Mouse (Mus musculus) liver, embryonic 14.5 days (tissue): Measurements from ENCODE around the gene Macrod1. TPM values are rescaled to one million over a fixed set of nuclear protein-coding genes. Genes with fewer than 3 reads are reported as not detected.

Experiments
- ATAC-seq: fragments of 200-750 bp; cut with Nextera tagmentation; 2 replicates; pipeline ENCODE4 v1.8.0; 2017; ENCODE audit warnings: moderate number of reproducible peaks, mild to moderate bottlenecking, moderate library complexity; ENCODE audit not compliant: insufficient read depth
- DNase-seq, 3 experiments: peaks; one replicate each; pipeline ENCODE4 v3.0.0-alpha.2; 2012 to 2013; ENCODE audit warnings: low read depth in 3 of 3, low spot score in 3 of 3
- H3K27ac ChIP-seq: fragments of 300-500 bp; sonication (generic); 2 replicates; pipeline ENCODE4 v1.5.1; 2014; ENCODE audit warnings: moderate library complexity, mild to moderate bottlenecking, control low read depth, inconsistent platforms
- H3K27me3 ChIP-seq: fragments of 300-500 bp; sonication (generic); 2 replicates; pipeline ENCODE4 v1.6.1; 2014; ENCODE audit warnings: mild to moderate bottlenecking, low read length, moderate library complexity; ENCODE audit not compliant: control insufficient read depth, insufficient read depth
- H3K36me3 ChIP-seq: fragments of 300-500 bp; sonication (generic); replicated peaks from 2 replicates; pipeline ENCODE4 v1.6.1; 2014; ENCODE audit warnings: low read depth; ENCODE audit not compliant: control insufficient read depth, insufficient read depth
- H3K4me1 ChIP-seq, 2 experiments: fragments of 200-500 bp in 1 of 2; fragments of 300-500 bp in 1 of 2; sonication (generic) in 1 of 2; replicated peaks; 2 replicates each; pipeline ENCODE4 v1.6.1; 2012 to 2014; ENCODE audit warnings: antibody characterized with exemption in 1 of 2, inconsistent platforms in 1 of 2, low read length in 1 of 2; ENCODE audit not compliant: control insufficient read depth in 2 of 2, insufficient read depth in 2 of 2
- H3K4me2 ChIP-seq: fragments of 300-500 bp; sonication (generic); 2 replicates; pipeline ENCODE4 v1.6.1; 2014; ENCODE audit warnings: low read depth, mild to moderate bottlenecking, control low read depth, moderate library complexity
- H3K4me3 ChIP-seq, 2 experiments: fragments of 200-500 bp in 1 of 2; fragments of 300-500 bp in 1 of 2; sonication (generic) in 1 of 2; 2 replicates each; pipeline ENCODE4 v1.5.1; 2012 to 2014; ENCODE audit warnings: low read depth in 2 of 2, low read length in 2 of 2, mild to moderate bottlenecking in 2 of 2, control low read depth in 1 of 2, inconsistent platforms in 1 of 2, moderate library complexity in 1 of 2; ENCODE audit not compliant: insufficient read depth in 1 of 2
- H3K9ac ChIP-seq: fragments of 300-500 bp; sonication (generic); replicated peaks from 2 replicates; pipeline ENCODE4 v1.6.1; 2014; ENCODE audit warnings: mild to moderate bottlenecking, control low read depth, moderate library complexity
- H3K9me3 ChIP-seq: fragments of 300-500 bp; sonication (generic); 2 replicates; pipeline ENCODE4 v1.6.1; 2016; ENCODE audit warnings: low read length, mixed read lengths; ENCODE audit not compliant: control insufficient read depth
- CTCF ChIP-seq: IDR thresholded peaks from 2 replicates; pipeline ENCODE4 v1.5.1; 2016; ENCODE audit warnings: antibody characterized with exemption, low read depth, control low read depth
- EP300 ChIP-seq: IDR thresholded peaks from 2 replicates; pipeline ENCODE4 v1.6.1; 2016; ENCODE audit warnings: antibody characterized with exemption, low read depth
- WGBS: fragments of 180-500 bp; shearing (Covaris S2); extraction: QIAGEN DNeasy Blood & Tissue Kit; methylation state at CpG from one replicate; pipeline ENCODE4 v1.1.7; 2014; ENCODE audit not compliant: insufficient replicate concordance; 5-methylcytosine and 5-hydroxymethylcytosine counted together
- polyA plus RNA-seq, 2 experiments: library from polyadenylated mRNA; depleted of rRNA in 1 of 2; stranded (reverse) in 1 of 2; unstranded in 1 of 2; fragments of >200 nt; fragmentation: Nextera tagmentation in 1 of 2; extraction: Ambion mirVana in 1 of 2; gene quantifications; 2 replicates each; pipeline versions ENCODE4 v1.2.1 to v1.2.3; 2012 to 2014

The Macrod1 gene
- polyA plus RNA-seq, 2 experiments = 3.7 to 4.5 TPM

DNA sequence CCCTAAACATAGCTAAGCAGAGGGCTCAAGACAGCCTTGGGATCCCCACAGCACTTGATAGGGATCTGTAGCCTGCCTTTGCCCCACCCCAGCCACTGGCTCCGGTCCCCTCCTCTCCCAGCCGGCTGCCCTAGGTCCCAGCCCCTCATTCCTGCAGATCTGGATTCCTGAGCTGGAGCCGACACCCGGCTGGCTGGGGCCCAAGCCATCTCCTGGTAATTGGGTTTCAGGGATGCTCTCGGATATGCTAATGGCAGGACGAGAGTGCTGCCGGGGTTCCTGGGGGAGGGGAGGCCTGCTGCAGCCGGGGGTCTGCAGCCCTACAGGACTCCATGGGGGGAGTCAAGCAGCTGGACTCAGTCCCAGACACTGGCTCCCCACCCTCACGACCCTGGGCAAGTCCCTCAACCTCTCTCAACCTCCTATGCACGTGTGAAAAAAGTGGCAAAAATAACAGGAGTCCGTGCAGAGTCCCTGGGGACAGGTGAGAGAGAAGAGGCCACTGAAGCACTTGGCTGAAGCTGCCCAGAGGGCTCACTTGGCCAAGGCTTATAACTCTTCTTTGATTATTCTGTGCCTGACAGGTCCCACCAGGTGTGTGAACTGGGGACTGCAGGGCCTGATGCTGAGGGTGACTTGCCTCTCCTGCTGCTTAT, 119.6 kb downstream of the Macrod1 start:
- Histone ChIP-seq H3K4me1 (peaks cover 0 to 7% of the 10 kb centered on the region in 2 experiments; a peak in 2 of 4 replicates), H3K36me3 (no peaks in the 10 kb centered on the region), H3K9ac (no peak overlapping the region), H3K4me3 (no peak overlapping the region), H3K27ac (no peak overlapping the region), H3K4me2 (no peak overlapping the region), H3K27me3 (peaks cover 3% of the 10 kb centered on the region), H3K9me3 (no peaks in the 10 kb centered on the region)
- DNase-seq = no peak
- ATAC-seq = no peak
- 32% methylated on average over 11 of the region's 11 CpGs for WGBS
- TF ChIP-seq CTCF (no peak), EP300 (no peak)

DNA sequence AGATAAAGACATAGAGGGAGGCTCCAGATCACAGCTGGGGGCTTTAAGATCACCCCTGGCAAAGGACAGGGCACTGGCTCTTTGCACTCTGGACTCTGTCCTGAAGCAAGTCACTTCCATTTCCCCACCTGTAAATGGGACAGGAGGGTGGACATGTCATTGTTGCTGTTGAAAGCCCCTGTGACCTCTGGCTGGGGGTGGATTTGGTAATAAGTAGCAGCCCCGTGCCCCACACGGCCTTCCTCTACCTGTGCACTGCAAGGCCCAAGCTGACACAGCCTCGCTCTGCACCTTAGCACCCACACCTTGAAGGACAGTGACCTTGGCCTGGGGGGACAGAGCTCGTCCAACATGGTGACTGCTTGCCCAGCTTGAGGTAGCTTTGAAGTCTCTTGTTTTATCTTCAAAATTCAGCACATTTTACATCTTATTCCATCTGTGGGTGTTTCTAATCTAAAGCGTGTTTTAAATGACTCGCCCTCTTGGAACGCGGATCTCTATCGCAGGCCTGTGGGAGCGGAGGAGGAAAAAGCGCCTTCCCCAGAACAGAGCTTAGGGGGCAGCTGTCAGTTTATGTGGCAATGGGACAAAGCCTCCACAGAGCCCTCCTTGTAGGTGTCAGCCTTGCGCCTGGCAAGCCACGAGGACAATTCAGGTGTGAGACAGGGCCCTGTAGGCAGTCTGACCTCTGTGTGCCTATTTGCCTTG, 121.3 kb downstream of the Macrod1 start:
- 55% methylated on average over 13 of the region's 13 CpGs for WGBS
- H3K9me3 ChIP-seq = no peaks in the 10 kb centered on the region
- peaks cover 12% of the 10 kb centered on the region for H3K27me3 ChIP-seq
- no peak overlapping the region for H3K4me2 ChIP-seq
- ATAC-seq (no peak), DNase-seq (no peak)
- no peaks in the 10 kb centered on the region for H3K4me1 ChIP-seq
- H3K4me3 ChIP-seq = no peak overlapping the region
- no peak overlapping the region for H3K27ac ChIP-seq
- H3K36me3 ChIP-seq = no peaks in the 10 kb centered on the region
- no peak overlapping the region for H3K9ac ChIP-seq
- TF ChIP-seq CTCF = no peak

DNA sequence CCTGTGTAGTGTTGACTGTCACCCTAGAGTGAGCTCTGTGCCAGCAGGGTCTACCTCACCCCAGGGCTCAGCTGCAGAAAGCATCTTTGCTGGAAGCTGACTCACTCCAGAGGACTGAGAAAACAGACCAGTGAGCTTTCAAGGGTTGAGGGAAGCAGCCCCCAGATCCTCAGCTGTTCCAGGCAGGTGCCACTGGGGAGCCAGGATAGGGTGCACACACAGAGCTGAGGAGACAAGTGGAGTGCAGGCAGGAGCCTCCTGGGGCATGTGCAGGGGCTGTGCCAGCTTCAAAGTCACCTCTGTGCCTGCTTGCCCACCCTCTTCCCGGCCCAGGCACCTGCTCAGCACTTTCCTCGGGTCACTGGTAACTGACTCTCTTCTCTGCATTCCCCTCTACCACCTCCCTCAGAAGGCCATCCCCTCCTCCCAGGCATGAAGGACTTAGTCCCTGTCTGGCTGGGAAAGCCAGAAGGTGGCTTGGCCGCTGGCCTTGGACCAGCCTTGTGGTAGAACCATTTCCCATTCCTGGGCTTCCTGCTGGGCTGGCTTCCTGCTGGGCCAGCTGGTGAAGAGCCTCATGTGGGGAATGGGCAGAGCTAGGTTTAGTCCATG, 122.3 kb downstream of the Macrod1 start:
- 36% methylated on average over 3 of the region's 3 CpGs for WGBS
- no peak for ATAC-seq

DNA sequence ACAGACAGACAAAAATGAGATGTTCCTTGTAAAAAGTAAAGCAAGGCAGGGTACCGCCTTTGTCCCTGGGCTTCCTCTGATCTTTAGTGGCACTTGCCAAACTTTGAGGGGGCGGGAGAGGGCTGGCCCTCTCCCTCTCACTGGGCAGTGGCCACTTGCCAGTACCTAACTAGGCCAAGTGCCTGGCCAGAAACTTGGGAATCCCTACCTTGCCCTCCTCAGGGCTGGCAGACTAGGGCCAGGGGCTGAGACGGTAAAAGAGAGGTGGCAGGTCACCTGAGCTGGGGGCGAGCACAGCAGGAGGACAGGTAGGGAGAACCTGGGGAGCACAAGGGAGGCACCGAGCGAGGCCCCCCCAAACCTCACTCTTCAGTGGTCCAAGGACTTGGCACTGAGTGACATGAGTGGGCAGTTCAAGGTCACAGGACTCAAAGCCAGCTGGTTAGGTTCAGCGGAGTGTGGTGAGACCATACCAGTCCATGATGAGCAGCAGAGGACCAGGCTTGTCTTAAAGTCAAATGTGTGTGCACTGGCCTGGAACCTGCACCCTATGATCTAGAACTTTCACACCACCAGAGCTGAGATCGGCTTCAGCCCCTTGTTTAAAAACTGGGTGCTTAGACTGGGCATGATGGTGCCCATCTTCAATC, 124.3 kb downstream of the Macrod1 start:
- Histone ChIP-seq H3K4me2 (no peak overlapping the region), H3K4me3 (no peak overlapping the region), H3K4me1 (no peaks in the 10 kb centered on the region), H3K36me3 (no peaks in the 10 kb centered on the region), H3K9me3 (no peaks in the 10 kb centered on the region), H3K27me3 (peaks cover 18% of the 10 kb centered on the region), H3K9ac (no peak overlapping the region), H3K27ac (no peak overlapping the region)
- TF ChIP-seq EP300 (no peak), CTCF (no peak)
- 59% methylated on average over 8 of the region's 8 CpGs for WGBS
- DNase-seq (no peak), ATAC-seq (no peak)

More for the DNA sequence above, 122.3 kb downstream of the Macrod1 start:
- Histone ChIP-seq H3K4me1 (no peaks in the 10 kb centered on the region), H3K27ac (no peak overlapping the region), H3K9ac (no peak overlapping the region), H3K36me3 (no peaks in the 10 kb centered on the region), H3K4me2 (no peak overlapping the region), H3K9me3 (no peaks in the 10 kb centered on the region), H3K27me3 (peaks cover 16% of the 10 kb centered on the region), H3K4me3 (no peak overlapping the region)
- TF ChIP-seq EP300 = no peak
- TF ChIP-seq CTCF = no peak
- no peak for DNase-seq

DNA sequence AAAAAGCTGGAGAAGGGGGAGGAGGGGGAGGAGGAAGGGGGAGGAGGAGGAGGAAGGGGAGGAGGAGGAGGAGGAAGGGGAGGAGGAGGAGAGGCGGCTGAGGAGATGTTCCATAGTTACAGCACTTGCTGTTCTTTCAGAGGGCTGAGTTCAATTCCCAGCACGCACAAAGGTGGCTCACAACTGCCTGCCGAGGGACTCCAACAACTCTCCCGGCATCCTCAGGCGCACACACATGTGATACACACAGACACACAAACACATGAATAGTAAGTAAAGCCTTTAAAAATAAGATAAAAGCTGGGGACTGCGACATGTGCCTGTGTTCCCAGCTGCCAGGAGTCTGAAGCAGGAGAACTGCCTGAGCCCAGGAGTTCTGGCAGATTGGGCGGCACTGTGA, 124.9 kb downstream of the Macrod1 start:
- WGBS = 54% methylated on average over 7 of the region's 7 CpGs
- no peak overlapping the region for H3K9ac ChIP-seq

More for the DNA sequence above, 124.9 kb downstream of the Macrod1 start:
- Histone ChIP-seq H3K27me3 (peaks cover 21% of the 10 kb centered on the region), H3K27ac (no peak overlapping the region), H3K36me3 (no peaks in the 10 kb centered on the region), H3K9me3 (no peaks in the 10 kb centered on the region), H3K4me2 (no peak overlapping the region), H3K4me1 (no peaks in the 10 kb centered on the region), H3K4me3 (no peak overlapping the region)
- ATAC-seq (no peak), DNase-seq (no peak)
- TF ChIP-seq EP300 (no peak), CTCF (no peak)
